Mouse (Mus musculus) liver, postnatal 0 days (tissue): ENCODE data around the gene Sbds.

Experiments used
- CTCF ChIP-seq: sonication (generic); IDR thresholded peaks from 2 replicates; pipeline ENCODE4 v1.5.1; 2016; ENCODE audit warnings: antibody characterized with exemption, low read depth
- EP300 ChIP-seq: IDR thresholded peaks from 2 replicates; pipeline ENCODE4 v1.6.1; 2016; ENCODE audit warnings: antibody characterized with exemption, low read depth, mild to moderate bottlenecking

GRCm38 (mm10) chr5:130216781-130217180 lies 38.5 kb downstream of the Sbds start, which contains the start of gene Tmem248:
- TF ChIP-seq EP300 (no peak), CTCF (no peak)
